Mouse (Mus musculus) left cerebral cortex, adult 9 months (tissue): ENCODE results near the gene Tex2.
"Not testable (repeated sequence)": the region's sequence is repeated elsewhere in the genome, so short reads cannot be mapped to it uniquely, and the experiment has no call there.

Source experiments
- DNase-seq, 2 experiments: peaks; one replicate each; pipeline ENCODE4 v3.0.0; 2022; ENCODE audit warnings: low spot score in 2 of 2

The Tex2 gene

DNA sequence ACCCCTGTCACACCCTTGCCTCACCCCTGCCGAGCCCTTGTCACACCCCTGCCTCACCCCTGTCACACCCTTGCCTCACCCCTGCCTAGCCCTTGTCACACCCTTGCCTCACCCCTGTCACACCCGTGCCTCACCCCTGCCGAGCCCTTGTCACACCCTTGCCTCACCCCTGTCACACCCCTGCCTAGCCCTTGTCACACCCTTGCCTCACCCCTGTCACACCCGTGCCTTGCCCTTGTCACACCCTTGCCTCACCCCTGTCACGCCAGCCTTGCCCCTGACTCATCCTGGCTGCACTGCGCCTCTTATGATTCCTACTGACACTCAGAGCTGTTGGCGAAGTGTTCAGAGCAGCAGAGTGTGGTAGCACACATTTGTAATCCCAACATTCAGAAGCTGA, 105.6 kb downstream of the Tex2 start:
- DNase-seq: no peak

DNA sequence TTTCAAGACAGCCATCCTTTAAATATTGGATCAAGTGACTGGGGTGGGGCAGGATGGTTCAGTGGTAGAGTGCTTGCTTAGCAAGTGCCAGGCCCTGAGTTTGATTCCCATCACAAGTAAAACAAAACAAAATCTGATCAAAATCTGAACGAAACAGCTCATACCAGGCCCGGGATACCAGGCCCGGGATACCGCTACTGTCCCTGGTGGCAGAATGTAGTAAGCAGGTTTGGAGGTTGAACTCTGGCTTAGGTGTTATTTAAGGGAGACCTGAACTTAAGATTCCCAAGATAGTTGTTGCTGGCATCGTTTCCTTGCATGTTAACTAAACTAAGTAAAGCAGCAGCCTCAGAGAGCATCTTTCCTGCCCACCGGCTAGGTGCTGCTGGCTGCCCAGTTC, 107.0 kb downstream of the Tex2 start:
- no peak for DNase-seq

DNA sequence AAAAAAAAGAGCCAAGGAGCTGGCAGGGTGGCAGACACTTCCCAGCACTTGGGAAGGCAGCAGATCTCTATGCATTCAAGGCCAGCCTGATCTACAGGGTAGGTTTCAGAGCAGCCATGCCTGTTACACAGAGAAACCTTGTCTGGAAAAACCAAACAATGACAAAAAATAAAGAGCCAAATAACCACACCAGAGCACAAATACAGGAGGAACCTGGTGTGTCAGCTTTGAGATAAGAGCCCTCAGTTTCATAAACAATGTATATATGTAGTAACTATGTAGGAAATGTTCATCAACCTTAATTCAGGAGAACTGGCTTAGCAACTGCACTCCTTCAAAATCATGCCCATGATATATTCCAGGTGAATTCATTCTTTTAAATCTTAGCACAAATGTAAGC, 109.1 kb downstream of the Tex2 start:
- no peak for DNase-seq

GRCm38 (mm10) chr11:106503425-106503717, 109.9 kb downstream of the Tex2 start:
- peak in 1 of 2 experiments; percentile 82 for DNase-seq

- DNase-seq: no peak
These were observed 110.4 kb downstream of the Tex2 start for GRCm38 (mm10) chr11:106502631-106503424.

GRCm38 (mm10) chr11:106502159-106502505, 111.1 kb downstream of the Tex2 start:
- no peak for DNase-seq

DNA sequence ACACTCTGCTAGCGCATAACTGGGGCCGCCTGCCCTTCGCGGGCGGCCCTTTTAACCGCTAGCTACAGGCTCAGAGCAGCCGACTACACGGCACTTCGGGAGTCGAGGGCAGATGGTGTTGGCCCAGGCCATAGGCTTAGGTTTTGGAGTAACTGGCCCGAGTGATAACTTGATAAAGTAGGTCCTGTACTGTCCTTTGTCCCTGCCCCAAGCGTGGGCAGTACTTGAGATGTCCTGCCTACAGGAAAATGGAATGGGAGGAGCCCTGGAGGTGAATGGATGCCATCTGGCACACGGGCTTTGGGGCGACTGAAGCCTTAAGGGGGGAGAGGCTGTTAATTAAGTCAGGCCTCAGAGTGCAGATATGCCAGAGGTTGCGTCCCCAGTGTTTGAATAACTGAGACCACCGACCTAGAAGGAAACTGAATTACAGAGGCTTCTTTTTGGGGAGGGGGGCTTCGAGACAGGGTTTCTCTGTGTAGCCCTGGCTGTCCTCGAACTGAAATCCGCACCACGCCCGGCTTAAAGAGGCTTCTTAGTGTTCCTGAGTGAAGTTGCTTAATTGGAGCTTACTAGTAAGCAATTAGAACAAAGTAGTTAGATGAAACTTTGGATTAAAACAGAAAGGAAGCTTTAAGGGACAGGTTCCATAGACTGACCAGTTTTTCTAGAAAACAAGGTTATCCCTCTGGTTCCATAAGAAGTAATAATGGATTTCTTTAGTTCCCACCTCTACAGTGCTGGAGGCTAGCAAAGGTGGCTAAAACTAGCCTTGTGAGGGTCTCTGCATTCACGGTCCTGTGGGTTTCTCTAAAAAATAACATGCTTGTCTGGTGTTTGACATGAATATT, 111.7 kb downstream of the Tex2 start:
- DNase-seq: peak; percentile 50

- peak; percentile 93 to 98 for DNase-seq
These were observed 112.6 kb downstream of the Tex2 start for GRCm38 (mm10) chr11:106500393-106501307.

DNA sequence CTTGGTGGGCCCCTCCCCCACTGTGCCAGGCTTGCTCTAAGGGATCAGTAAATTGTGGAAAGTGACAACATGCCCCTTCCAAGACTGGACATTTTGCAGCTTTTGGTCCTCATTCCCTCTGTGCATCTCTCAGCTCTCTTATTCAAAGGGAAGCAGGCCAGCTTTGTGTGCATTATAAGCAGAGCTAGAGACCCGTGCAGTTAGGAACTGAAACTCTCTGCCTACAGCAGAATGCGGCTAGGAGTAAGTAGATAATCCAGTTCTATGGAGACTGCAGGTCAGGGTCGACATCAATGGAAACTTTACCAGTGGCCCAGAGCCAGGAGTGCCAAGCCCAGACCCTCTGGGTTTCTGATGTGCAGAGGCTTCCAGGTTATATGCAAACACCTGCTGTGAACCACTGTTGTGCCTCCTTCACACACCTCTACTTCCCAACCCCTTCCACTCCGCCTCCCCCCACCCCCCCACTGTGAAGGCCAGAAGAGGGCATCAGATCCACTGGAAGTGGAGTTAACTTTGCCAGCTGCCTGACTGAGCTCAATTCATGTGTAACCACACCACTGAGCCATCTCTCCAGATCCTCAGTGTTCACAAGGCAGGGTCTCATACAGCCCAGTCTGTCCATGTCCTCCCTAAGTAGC, 114.4 kb downstream of the Tex2 start:
- DNase-seq: no peak

DNA sequence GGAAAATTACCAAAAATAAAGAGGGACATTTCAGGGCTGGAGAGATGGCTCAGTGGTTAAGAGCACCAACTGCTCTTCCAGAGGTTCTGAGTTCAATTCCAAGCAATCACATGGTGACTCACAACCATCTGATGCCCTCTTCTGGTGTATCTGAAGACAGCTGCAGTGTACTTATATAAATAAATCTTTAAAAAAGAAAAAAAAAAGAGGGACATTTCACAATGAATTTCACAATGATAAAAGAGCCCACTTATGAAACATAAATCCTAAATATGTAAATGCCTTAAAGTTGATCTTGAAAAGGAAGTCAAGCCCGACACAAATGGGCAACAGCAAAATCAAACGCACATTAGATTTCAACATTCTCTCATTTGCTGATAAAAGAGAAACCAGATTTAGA, 115.3 kb downstream of the Tex2 start:
- DNase-seq: no peak

DNA sequence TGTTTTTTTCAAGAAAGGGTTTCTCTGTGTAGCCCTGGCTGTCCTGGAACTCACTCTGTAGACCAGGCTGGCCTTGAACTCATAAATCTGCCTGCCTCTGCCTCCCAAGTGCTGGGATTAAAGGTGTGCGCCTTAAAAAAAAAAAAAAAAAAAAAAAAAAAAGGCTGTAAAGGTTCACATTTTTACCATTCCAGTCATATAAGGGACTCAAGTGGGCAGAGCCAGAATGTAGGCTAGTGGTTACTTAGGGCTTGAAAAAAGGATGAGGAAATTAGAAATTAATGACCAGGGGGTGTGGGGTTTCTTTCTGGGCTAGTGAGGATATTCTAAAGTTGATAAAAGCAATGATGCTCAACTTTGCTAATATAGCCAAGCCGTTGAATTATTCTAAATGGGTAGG, 116.2 kb downstream of the Tex2 start:
- not testable (repeated sequence) for DNase-seq

GRCm38 (mm10) chr11:106492984-106493669, 120.1 kb downstream of the Tex2 start:
- no peak for DNase-seq

GRCm38 (mm10) chr11:106491393-106491792, 121.8 kb downstream of the Tex2 start:
- DNase-seq: peak in 1 of 2 experiments; percentile 56

- DNase-seq: not testable (repeated sequence)
These were observed 122.6 kb downstream of the Tex2 start for GRCm38 (mm10) chr11:106490600-106490999.

- no peak for DNase-seq
These were observed 123.2 kb downstream of the Tex2 start for GRCm38 (mm10) chr11:106490057-106490456.

DNA sequence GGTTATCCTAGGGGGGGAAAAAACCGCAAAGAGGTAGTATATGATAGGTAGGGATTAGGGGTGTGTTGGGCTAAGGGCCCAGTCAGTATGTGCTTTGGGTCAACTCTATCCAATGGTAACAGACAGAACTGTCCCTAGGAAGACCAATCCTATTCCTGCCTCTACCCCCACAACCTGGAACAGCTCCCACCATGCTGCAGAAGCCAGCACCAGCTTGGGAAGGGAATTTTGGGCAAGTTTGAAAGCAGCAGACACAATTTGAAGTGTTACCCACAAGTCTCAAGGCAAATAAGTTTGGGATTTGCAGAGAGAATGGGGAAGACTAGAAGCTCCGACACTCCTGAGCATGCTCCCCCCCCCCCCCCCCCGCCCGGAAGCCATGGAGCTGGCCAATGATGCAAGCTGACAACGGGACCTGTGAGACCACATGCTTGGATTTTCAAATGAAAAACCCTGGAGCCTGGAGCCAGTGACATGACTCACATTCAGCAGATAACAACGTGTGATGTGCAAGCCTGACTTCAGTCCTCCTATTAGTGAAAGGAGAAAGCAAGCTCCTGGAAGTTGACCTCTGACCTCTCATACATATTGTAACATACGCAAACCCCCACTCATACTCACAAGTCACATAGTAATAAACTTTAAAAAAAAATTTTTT, 124.1 kb downstream of the Tex2 start:
- no peak for DNase-seq

GRCm38 (mm10) chr11:106488126-106488561, 125.1 kb downstream of the Tex2 start:
- no peak for DNase-seq

- DNase-seq: peak; percentile 82 to 94
These were observed 125.5 kb downstream of the Tex2 start, which contains the start of gene Ern1 for GRCm38 (mm10) chr11:106487733-106488115. Gene Ern1, minus strand, starts transcription at chr11:106487852.

DNA sequence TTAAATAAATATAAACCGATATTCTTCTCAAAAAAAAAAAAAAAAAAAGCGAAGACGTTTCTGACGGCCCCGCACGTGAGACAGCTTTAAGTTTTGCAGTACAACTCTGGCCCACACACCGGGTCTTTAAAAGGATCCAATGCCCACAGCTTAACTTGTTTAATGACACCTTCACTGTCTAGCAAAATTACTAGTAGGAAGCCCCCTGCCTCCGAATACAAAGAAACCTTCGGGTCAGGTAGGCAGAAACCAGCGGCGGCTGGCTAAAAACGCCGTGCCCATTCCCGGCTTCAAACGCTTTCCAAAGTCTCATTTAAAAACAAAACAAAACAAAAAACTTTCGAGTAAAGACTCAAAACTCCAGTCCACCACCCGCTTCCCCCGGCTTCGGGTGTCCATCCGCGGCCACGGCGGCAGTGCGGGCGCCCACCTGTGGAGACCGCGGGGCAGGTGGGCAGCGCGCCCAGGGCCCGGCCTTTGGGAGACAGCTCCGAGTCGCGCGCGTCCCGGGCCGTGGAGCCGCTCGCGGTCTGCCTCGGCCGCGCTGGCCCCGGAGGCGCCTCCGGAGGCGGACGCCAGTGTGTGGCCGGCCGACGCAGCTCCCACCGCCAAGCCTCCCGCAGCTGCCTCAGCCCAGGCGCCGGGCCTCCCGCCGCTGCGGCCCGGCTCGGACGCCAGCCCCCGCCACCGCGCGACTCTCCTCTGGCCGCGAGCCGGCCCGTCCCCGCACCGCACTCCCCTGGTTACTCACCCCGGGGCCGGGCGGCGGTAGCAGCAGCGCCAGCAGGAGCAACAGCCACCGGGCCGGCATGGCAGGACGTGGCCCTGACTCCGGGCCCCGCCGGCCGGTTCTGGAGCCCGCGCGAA, 126.1 kb downstream of the Tex2 start:
- DNase-seq: no peak
